Mouse (Mus musculus) embryonic facial prominence, embryonic 13.5 days (tissue): ENCODE results near the gene Phyhipl. TPM values are rescaled to one million over a fixed set of nuclear protein-coding genes. Genes with fewer than 3 reads are reported as not detected.

Experiments
- ATAC-seq: fragments of 200-750 bp; cut with Nextera tagmentation; 2 replicates; pipeline ENCODE4 v1.8.0; 2017; ENCODE audit warnings: low read depth; ENCODE audit not compliant: insufficient number of reproducible peaks, insufficient read depth, low FRiP score, low TSS enrichment
- H3K27ac ChIP-seq: fragments of 300-500 bp; sonication (generic); 2 replicates; pipeline ENCODE4 v1.5.1; 2015; ENCODE audit warnings: moderate library complexity, mild to moderate bottlenecking, inconsistent platforms
- H3K27me3 ChIP-seq: fragments of 300-500 bp; sonication (generic); 2 replicates; pipeline ENCODE4 v1.6.1; 2015; ENCODE audit warnings: mild to moderate bottlenecking, inconsistent platforms
- H3K36me3 ChIP-seq: fragments of 300-500 bp; sonication (generic); 2 replicates; pipeline ENCODE4 v1.6.1; 2015; ENCODE audit warnings: mild to moderate bottlenecking, inconsistent platforms
- H3K4me1 ChIP-seq: fragments of 300-500 bp; sonication (generic); 2 replicates; pipeline ENCODE4 v1.6.1; 2015; ENCODE audit warnings: inconsistent platforms
- H3K4me2 ChIP-seq: fragments of 300-500 bp; sonication (generic); 2 replicates; pipeline ENCODE4 v1.6.1; 2015; ENCODE audit warnings: moderate library complexity, mild to moderate bottlenecking, inconsistent platforms
- H3K4me3 ChIP-seq: fragments of 300-500 bp; sonication (generic); 2 replicates; pipeline ENCODE4 v1.5.1; 2015; ENCODE audit warnings: mild to moderate bottlenecking, inconsistent platforms
- H3K9ac ChIP-seq: fragments of 300-500 bp; sonication (generic); 2 replicates; pipeline ENCODE4 v1.6.1; 2015; ENCODE audit warnings: mild to moderate bottlenecking, inconsistent platforms
- H3K9me3 ChIP-seq: fragments of 300-500 bp; sonication (generic); 2 replicates; pipeline ENCODE4 v1.6.1; 2016; ENCODE audit warnings: inconsistent platforms
- WGBS: fragments of 180-500 bp; shearing (Covaris S2); methylation state at CpG from one replicate; pipeline ENCODE4 v1.1.7; 2015; ENCODE audit warnings: mixed read lengths; 5-methylcytosine and 5-hydroxymethylcytosine counted together
- polyA plus RNA-seq: library from polyadenylated mRNA; unstranded; fragments of >200 nt; fragmentation: Nextera tagmentation; extraction: Ambion mirVana; gene quantifications from 2 replicates; pipeline ENCODE4 v1.2.1, GENCODE M21; 2015

Phyhipl gene
- polyA plus RNA-seq, 1 experiment from 2014 or later = 4.5 TPM

GRCm38 (mm10) chr10:70521379-70521778 lies 134.4 kb downstream of the Phyhipl start:
- H3K27ac ChIP-seq = 0 out of 2 replicates have a peak overlapping the region, but pooled peaks have one; percentile 78
- H3K27me3 ChIP-seq = no peaks in the 10 kb centered on the region
- WGBS = 18% methylated on average over 5 of the region's 5 CpGs
- no peak for ATAC-seq
- H3K4me3 ChIP-seq = peak overlapping the region; percentile 46
- no peak overlapping the region for H3K9ac ChIP-seq
- H3K4me1 ChIP-seq = peaks cover 26% of the 10 kb centered on the region
- no peaks in the 10 kb centered on the region for H3K9me3 ChIP-seq
- peak overlapping the region; percentile 90 for H3K4me2 ChIP-seq
- peaks cover 18% of the 10 kb centered on the region for H3K36me3 ChIP-seq

GRCm38 (mm10) chr10:70520143-70521131 lies 135.3 kb downstream of the Phyhipl start:
- Histone ChIP-seq H3K4me2 (peak overlapping the region; percentile 90), H3K27ac (peak overlapping the region; percentile 78), H3K27me3 (no peaks in the 10 kb centered on the region), H3K9me3 (no peaks in the 10 kb centered on the region), H3K36me3 (peaks cover 14% of the 10 kb centered on the region), H3K4me3 (peak overlapping the region; percentile 46), H3K9ac (peak overlapping the region; percentile 67), H3K4me1 (peaks cover 26% of the 10 kb centered on the region)
- under 1% methylated on average over 38 of the region's 38 CpGs for WGBS
- ATAC-seq = peak; percentile 50

- Histone ChIP-seq H3K27ac (peak overlapping the region; percentile 78), H3K4me3 (peak overlapping the region; percentile 46), H3K27me3 (no peaks in the 10 kb centered on the region), H3K4me1 (peaks cover 26% of the 10 kb centered on the region), H3K36me3 (peaks cover 8% of the 10 kb centered on the region; the same call in 1 of the 2 replicates), H3K9me3 (no peaks in the 10 kb centered on the region), H3K4me2 (peak overlapping the region; percentile 90), H3K9ac (peak overlapping the region; percentile 67)
- ATAC-seq = no peak
- WGBS = 9% methylated on average over 14 of the region's 14 CpGs
Measured at GRCm38 (mm10) chr10:70519640-70520099, 136.1 kb downstream of the Phyhipl start.

- no peak for ATAC-seq
- Histone ChIP-seq H3K27ac (no peak overlapping the region), H3K4me3 (no peak overlapping the region), H3K27me3 (no peaks in the 10 kb centered on the region), H3K4me2 (no peak overlapping the region), H3K36me3 (no peaks in the 10 kb centered on the region), H3K4me1 (peaks cover 26% of the 10 kb centered on the region), H3K9me3 (no peaks in the 10 kb centered on the region), H3K9ac (no peak overlapping the region)
- 89% methylated on average over 8 of the region's 8 CpGs for whole genome bisulfite sequencing
Measured at GRCm38 (mm10) chr10:70516661-70517060, 139.1 kb downstream of the Phyhipl start.

GRCm38 (mm10) chr10:70514848-70515247 lies 140.9 kb downstream of the Phyhipl start:
- H3K27ac ChIP-seq = no peak overlapping the region
- ATAC-seq = no peak
- H3K9me3 ChIP-seq = no peaks in the 10 kb centered on the region
- peaks cover 8% of the 10 kb centered on the region for H3K4me1 ChIP-seq
- H3K36me3 ChIP-seq = no peaks in the 10 kb centered on the region
- 82% methylated on average over 9 of the region's 9 CpGs for WGBS
- no peak overlapping the region for H3K4me3 ChIP-seq
- H3K27me3 ChIP-seq = no peaks in the 10 kb centered on the region
- no peak overlapping the region for H3K4me2 ChIP-seq
- no peak overlapping the region for H3K9ac ChIP-seq

GRCm38 (mm10) chr10:70507880-70508279 lies 147.9 kb downstream of the Phyhipl start:
- no peaks in the 10 kb centered on the region for H3K27me3 ChIP-seq
- WGBS = 92% methylated on average over 3 of the region's 3 CpGs
- no peak for ATAC-seq

More at GRCm38 (mm10) chr10:70507880-70508279, 147.9 kb downstream of the Phyhipl start:
- Histone ChIP-seq H3K4me2 (no peak overlapping the region), H3K9me3 (peaks cover 7% of the 10 kb centered on the region), H3K9ac (no peak overlapping the region), H3K36me3 (no peaks in the 10 kb centered on the region; the same call in 1 of the 2 replicates), H3K27ac (no peak overlapping the region), H3K4me1 (peaks cover 5% of the 10 kb centered on the region; the same call in 1 of the 2 replicates), H3K4me3 (no peak overlapping the region)

Other genes with a start within 250 kb of the Phyhipl start
- gene Fam13c, start 215.5 kb downstream of the Phyhipl start, polyA plus RNA-seq = 15.0 and 16.1 TPM in 2 replicates